Mouse (Mus musculus): ENCODE measurements around the gene BC117090. TPM values are rescaled to one million over a fixed set of nuclear protein-coding genes. Genes with fewer than 3 reads are reported as not detected.
"Not testable (repeated sequence)": the region's sequence is repeated elsewhere in the genome, so short reads cannot be mapped to it uniquely, and the experiment has no call there.

Gene BC117090
- total RNA-seq (2021), result not detected
- long read RNA-seq, experiment 1, result 0 reads
- long read RNA-seq, experiment 2, result 0 reads

DNA sequence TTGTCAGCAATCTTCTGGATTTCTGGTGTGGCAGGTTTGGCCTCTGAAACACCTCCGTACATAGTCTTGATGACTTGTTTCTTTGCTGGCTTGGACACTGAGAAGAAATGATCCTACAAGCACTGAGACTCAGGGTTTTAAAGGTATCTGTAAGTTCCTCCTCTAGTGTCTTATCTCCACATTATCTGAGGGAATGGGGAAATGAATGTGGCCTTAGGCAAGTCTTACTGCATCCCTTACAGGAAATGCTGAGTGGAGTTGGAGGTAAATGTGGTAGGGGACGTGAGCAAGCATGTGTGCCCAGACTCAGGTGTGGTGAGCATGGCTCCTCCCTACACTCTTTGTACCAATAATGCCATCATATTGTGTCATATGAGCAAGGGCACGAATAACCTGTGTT lies at the start of gene BC117090:
TSS of gene BC117090 (minus strand) at position 101 of the 400 bp plus-strand sequence.
- no peak for DNase-seq

DNA sequence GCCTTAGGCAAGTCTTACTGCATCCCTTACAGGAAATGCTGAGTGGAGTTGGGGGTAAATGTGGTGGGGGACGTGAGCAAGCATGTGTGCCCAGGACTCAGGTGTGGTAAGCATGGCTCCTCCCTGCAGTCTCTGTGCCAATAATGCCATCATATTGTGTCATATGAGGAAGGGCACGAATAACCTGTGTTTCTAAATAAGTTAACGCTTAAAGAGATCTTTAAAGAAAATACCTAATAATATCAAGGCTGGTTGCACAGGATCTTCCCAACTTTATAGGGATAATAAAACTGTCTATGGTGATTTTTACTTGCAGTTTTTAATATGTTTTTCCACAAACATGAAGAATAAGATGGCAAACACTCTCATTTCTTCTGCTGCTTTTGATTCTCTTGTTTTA lies 33.5 kb upstream of the BC117090 start, which contains the start of gene BC100530:
TSS of gene BC100530 (minus strand) at position 101 of the 400 bp plus-strand sequence.
- DNase-seq, result not testable (repeated sequence)

DNA sequence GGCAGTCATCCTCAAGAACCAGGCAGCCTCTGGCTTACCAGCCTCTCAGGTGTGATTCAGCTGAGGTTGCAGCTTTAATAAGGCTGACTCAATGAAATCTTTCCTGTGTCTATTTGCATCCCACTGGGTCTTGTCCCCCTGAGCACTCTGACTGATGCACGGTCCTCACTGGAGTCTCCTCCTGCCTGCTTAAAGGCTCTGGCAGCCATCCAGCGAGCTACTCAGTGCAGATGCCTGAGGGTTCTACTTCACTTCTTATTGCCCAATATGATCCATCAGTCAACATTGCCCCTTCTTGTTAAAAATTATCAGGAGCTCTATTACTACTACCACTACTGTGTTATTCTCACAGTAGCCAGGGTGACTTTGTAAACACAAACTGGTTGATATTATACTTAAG lies 3.0 kb upstream of the BC117090 start:
- DNase-seq, result no peak

DNA sequence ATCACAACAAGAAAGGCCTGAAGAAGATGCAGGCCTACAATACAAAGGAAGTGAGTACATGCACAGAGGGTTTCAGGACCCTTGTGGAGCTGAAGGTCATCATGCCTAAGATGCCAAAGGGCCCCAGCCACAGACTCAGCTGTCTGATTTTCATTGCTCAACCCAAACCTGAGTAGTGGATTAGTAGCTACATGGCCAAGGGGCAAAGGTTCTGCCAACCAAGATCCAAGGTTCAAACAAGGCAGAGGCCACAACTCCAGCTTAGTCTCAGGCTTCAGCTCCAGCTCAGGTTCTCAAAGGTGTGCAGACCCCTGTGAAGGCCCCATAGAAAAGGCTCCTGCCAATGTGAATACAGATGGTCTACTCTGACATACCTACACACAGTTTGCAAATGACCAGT lies 14.8 kb downstream of the BC117090 start:
- no peak for DNase-seq

DNA sequence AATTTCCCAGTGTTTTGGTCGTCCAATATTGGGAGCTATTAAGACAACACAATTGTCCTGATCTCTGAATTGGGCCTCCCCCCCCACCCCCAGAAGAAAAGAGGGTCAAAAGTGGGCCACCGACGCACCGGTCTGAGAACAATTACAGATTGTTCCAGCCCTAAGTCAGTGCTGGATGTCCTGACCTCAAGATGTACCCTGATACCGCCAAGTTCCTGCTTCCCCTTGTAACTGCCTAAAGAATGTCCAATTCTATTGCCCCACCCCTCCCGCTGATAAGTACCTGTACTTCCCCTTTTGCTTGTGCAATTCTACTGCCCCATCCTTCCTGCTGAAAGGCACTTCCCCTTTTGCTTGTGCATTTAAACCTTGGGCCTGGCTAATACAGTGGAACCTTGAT lies 18.0 kb downstream of the BC117090 start:
- not testable (repeated sequence) for DNase-seq

DNA sequence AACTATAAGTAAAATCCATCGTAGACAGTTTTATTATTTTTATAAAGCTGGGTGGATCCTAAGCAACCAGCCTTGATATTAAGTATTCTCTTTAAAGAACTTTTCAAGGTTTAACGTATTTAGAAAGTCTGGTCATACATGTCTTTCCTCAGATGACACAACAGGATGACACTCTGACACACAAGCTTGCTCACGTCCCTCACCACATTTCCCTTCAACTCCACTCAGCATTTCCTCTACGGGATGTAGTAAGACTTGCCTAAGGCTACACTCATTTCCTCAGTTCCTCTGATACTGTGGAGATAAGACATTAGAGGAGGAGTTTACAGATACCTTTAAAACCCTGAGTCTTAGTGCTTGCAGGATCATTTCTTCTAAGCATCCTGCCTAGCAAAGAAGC lies 26.5 kb downstream of the BC117090 start:
- DNase-seq, result no peak

DNA sequence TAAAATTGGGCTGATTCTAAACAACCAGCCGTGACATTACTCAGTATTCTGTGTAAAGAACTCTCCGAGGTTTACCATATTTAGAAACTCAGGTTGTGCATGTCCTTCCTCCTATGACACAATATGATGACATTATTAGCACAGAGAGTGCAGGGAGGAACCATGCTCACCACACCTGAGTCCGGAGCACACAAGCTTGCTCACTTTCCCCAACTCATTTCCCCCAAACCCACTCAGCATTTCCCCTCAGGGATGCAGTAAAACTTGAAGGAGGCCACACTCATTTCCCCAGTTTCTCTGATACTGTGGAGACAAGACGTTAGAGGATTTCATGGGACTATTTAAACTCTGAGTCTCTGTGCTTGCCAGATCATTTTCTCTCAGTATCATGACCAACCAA lies 45.0 kb downstream of the BC117090 start:
- DNase-seq, result no peak

DNA sequence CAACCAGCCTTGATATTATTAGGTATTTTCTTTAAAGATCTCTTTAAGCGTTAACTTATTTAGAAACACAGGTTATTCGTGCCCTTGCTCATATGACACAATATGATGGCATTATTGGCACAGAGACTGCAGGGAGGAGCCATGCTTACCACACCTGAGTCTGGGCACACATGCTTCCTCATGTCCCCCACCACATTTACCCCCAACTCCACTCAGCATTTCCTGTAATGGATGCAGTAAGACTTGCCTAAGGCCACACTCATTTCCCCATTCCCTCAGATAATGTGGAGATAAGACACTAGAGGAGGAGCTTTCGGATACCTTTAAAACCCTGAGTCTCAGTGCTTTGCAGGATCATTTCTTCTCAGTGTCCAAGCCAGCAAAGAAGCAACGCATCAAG lies 57.3 kb downstream of the BC117090 start, which contains the start of gene Stfa1:
TSS of gene Stfa1 (plus strand) at position 156 of the 400 bp plus-strand sequence.
- DNase-seq, result not testable (repeated sequence)

Other genes starting within 250 kb of the BC117090 start
- not detected for gene Csta1, start 203.1 kb downstream of the BC117090 start, total RNA-seq (2021)
- gene Stfa2l1, start 177.5 kb downstream of the BC117090 start, total RNA-seq (2021), result not detected
- not detected for gene Gm5483, start 150.1 kb downstream of the BC117090 start, total RNA-seq (2021)
- gene Gm5416, start 123.9 kb downstream of the BC117090 start, total RNA-seq (2021), result not detected
- gene 2010005H15Rik, start 112.9 kb downstream of the BC117090 start, total RNA-seq (2021), result 1 to 10 TPM in 1 of 2 experiments, not detected in 1; 1.6 TPM
- not detected for gene Stfa1, start 57.4 kb downstream of the BC117090 start, total RNA-seq (2021)
- gene BC100530, start 33.4 kb upstream of the BC117090 start, total RNA-seq (2021), result not detected
- not detected for gene Stfa2, start 74.1 kb upstream of the BC117090 start, total RNA-seq (2021)
- gene Stfa3, start 121.1 kb upstream of the BC117090 start, total RNA-seq (2021), result not detected
- gene Casr, start 227.8 kb upstream of the BC117090 start, total RNA-seq (2021), result not detected

Measured in adrenal gland, postnatal 36 days (tissue).